ENCODE assay signal across 17 mouse cellular contexts in genomic region chr6:114648352-114649030, GRCm38 (mm10). TPM values are rescaled to one million over a fixed set of nuclear protein-coding genes. Genes with fewer than 3 reads are reported as not detected.
DNase-seq lines count a peak whose midpoint lies in the region; ATAC-seq and TF ChIP-seq lines count a peak whose summit lies in the region.
"Had no signal": no experiment of that assay in that cellular context is flagged by ENCODE, and none has a peak within 500 bp of the region (broad histone marks: within the 10 kb centered on the region; RNA-seq: fewer than 3 reads in every experiment).

No protein-coding gene starts in this region.

- H3K9ac ChIP-seq in liver, adult 2 months (ENCODE audit: low read depth, low read length), result peak overlapping the region; percentile 10; the same call in 1 of the 2 replicates
- no peak overlapping the region for H3K9ac ChIP-seq in liver, embryonic 11.5 days (ENCODE audit: low read depth, low read length)
- H3K9ac ChIP-seq in MEL (ENCODE audit: control insufficient read depth, low read depth, low read length, poor library complexity, severe bottlenecking), result no peak overlapping the region
- H3K9ac ChIP-seq: embryonic facial prominence, embryonic 15.5 days; forebrain, embryonic 13.5 days; heart, embryonic 15.5 days; limb, embryonic 12.5 days; neural tube, embryonic 12.5 days had no signal

- ATAC-seq in liver, embryonic 11.5 days (replicated peaks; ENCODE audit: low FRiP score), result no peak
- ATAC-seq in hematopoietic stem cell, adult 5-6 weeks (replicated peaks in 1 of 2; ENCODE audit: insufficient read depth in 1 of 2, low FRiP score in 2 of 2, low TSS enrichment in 1 of 2, low read depth in 1 of 2, poor library complexity in 2 of 2, severe bottlenecking in 2 of 2), result peak; percentile 77 to 84
- ATAC-seq in monocyte, adult 5-6 weeks (replicated peaks; ENCODE audit: insufficient number of reproducible peaks, low FRiP score, low TSS enrichment, poor library complexity, severe bottlenecking), result peak; percentile 49
- ATAC-seq: forebrain, embryonic 13.5 days; midbrain, embryonic 16.5 days had no signal

- no peak for TF ChIP-seq POLR2A in liver, adult 2 months (IDR thresholded peaks at IDR 0.05; ENCODE audit: extremely low read depth, insufficient read depth, low read length)
- no peak for TF ChIP-seq POLR2A in MEL (IDR thresholded peaks at IDR 0.05; ENCODE audit: control insufficient read depth in 1 of 2, insufficient read depth in 1 of 2, low read depth in 1 of 2, low read length in 2 of 2, poor library complexity in 1 of 2)

- no peak overlapping the region for H3K4me2 ChIP-seq in liver, embryonic 11.5 days
- H3K4me2 ChIP-seq: embryonic facial prominence, embryonic 15.5 days; forebrain, embryonic 13.5 days; heart, embryonic 15.5 days; limb, embryonic 12.5 days; neural tube, embryonic 12.5 days had no signal

- TF ChIP-seq EP300 in MEL (IDR thresholded peaks at IDR 0.05; ENCODE audit: low read depth in 1 of 2, low read length in 2 of 2), result no peak

- no peaks in the 10 kb centered on the region for H3K27me3 ChIP-seq in liver, adult 2 months (ENCODE audit: control insufficient read depth, insufficient read depth, low read length)
- no peaks in the 10 kb centered on the region for H3K27me3 ChIP-seq in liver, embryonic 11.5 days (replicated peaks; ENCODE audit: control insufficient read depth, insufficient read depth, low read length)
- no peaks in the 10 kb centered on the region for H3K27me3 ChIP-seq in MEL (ENCODE audit: control insufficient read depth in 1 of 2, insufficient read depth in 2 of 2, low read length in 2 of 2)
- H3K27me3 ChIP-seq: embryonic facial prominence, embryonic 15.5 days; forebrain, embryonic 13.5 days; heart, embryonic 15.5 days; limb, embryonic 12.5 days; neural tube, embryonic 12.5 days had no signal

- TF ChIP-seq RAD21 in MEL (IDR thresholded peaks at IDR 0.05; ENCODE audit: low read depth, low read length), result no peak

- 42% methylated on average over 4 of the region's 4 CpGs for WGBS in liver, adult 2 months
- 70% methylated on average over 4 of the region's 4 CpGs for WGBS in liver, embryonic 11.5 days

- no peaks in the 10 kb centered on the region for H3K9me3 ChIP-seq in liver, embryonic 11.5 days (ENCODE audit: control insufficient read depth, low read length)
- no peaks in the 10 kb centered on the region for H3K9me3 ChIP-seq in MEL (replicated peaks; ENCODE audit: insufficient read depth, low read length)
- H3K9me3 ChIP-seq: embryonic facial prominence, embryonic 15.5 days; forebrain, embryonic 13.5 days; heart, embryonic 15.5 days; limb, embryonic 12.5 days; neural tube, embryonic 12.5 days had no signal

- H3K79me2 ChIP-seq in liver, adult 2 months (ENCODE audit: control insufficient read depth, insufficient read depth, low read length), result peaks cover 9% of the 10 kb centered on the region; the same call in 1 of the 2 replicates
- H3K79me2 ChIP-seq in MEL (ENCODE audit: control insufficient read depth, insufficient read depth, low read length, poor library complexity), result peaks cover 3% of the 10 kb centered on the region; the same call in 1 of the 2 replicates

- peak overlapping the region; percentile 65 for H3K27ac ChIP-seq in liver, adult 2 months (replicated peaks; ENCODE audit: insufficient read depth, low read depth, low read length)
- H3K27ac ChIP-seq in liver, embryonic 11.5 days (ENCODE audit: low read depth, low read length), result no peak overlapping the region
- no peak overlapping the region for H3K27ac ChIP-seq in MEL (ENCODE audit: control insufficient read depth, low read depth, low read length)
- H3K27ac ChIP-seq: embryonic facial prominence, embryonic 15.5 days; forebrain, embryonic 13.5 days; heart, embryonic 15.5 days; limb, embryonic 12.5 days; neural tube, embryonic 12.5 days had no signal

- no peak for TF ChIP-seq CTCF in liver, adult 2 months (IDR thresholded peaks at IDR 0.05; ENCODE audit: low read depth, low read length)
- no peak for TF ChIP-seq CTCF in MEL (IDR thresholded peaks at IDR 0.05 in 2 of 3, conservative IDR thresholded peaks at IDR 0.05 in 1 of 3; ENCODE audit: control insufficient read depth in 1 of 3, insufficient read depth in 1 of 3, low read depth in 2 of 3, low read length in 3 of 3, poor library complexity in 1 of 3, severe bottlenecking in 1 of 3)

- DNase-seq in liver, adult 2 months (ENCODE audit: extremely low read depth, low read depth, low spot score), result peak; percentile 82
- DNase-seq in liver, embryonic 11.5 days (ENCODE audit: low spot score), result no peak
- DNase-seq in MEL (ENCODE audit: low read depth, low spot score), result peak; percentile 14
- DNase-seq in kidney, adult 18-20 months, result no peak
- no peak for DNase-seq in thymus, postnatal 10 days (ENCODE audit: low spot score in 2 of 2)
- DNase-seq in left cerebral cortex, adult 9 months (ENCODE audit: low spot score in 2 of 2), result no peak
- DNase-seq: cerebellum, adult 18-20 months; kidney, postnatal 36 days; right cerebral cortex, postnatal 25 days had no signal

- peaks cover 38% of the 10 kb centered on the region for H3K4me1 ChIP-seq in liver, adult 2 months (ENCODE audit: control insufficient read depth, insufficient read depth, low read length)
- no peaks in the 10 kb centered on the region for H3K4me1 ChIP-seq in liver, embryonic 11.5 days (replicated peaks; ENCODE audit: control insufficient read depth, insufficient read depth, low read length)
- no peaks in the 10 kb centered on the region for H3K4me1 ChIP-seq in MEL (ENCODE audit: control insufficient read depth in 1 of 2, insufficient read depth in 2 of 2, low read length in 2 of 2)

- H3K36me3 ChIP-seq in liver, adult 2 months (ENCODE audit: control insufficient read depth, insufficient read depth, low read length), result no peaks in the 10 kb centered on the region
- H3K36me3 ChIP-seq in liver, embryonic 11.5 days (ENCODE audit: control insufficient read depth, insufficient read depth, low read length), result no peaks in the 10 kb centered on the region
- peaks cover 0 to 5% of the 10 kb centered on the region in 2 experiments; a peak in 2 of 4 replicates for H3K36me3 ChIP-seq in MEL (ENCODE audit: control insufficient read depth in 1 of 2, insufficient read depth in 2 of 2, low read length in 2 of 2)
- H3K36me3 ChIP-seq: embryonic facial prominence, embryonic 15.5 days; heart, embryonic 15.5 days; limb, embryonic 12.5 days; neural tube, embryonic 12.5 days had no signal

- no peak overlapping the region for H3K4me3 ChIP-seq in liver, adult 2 months (ENCODE audit: insufficient read depth, low read depth, low read length)
- H3K4me3 ChIP-seq in liver, embryonic 11.5 days (ENCODE audit: low read depth, low read length), result no peak overlapping the region
- H3K4me3 ChIP-seq in MEL (ENCODE audit: control insufficient read depth in 1 of 2, insufficient read depth in 1 of 2, low read depth in 2 of 2, low read length in 2 of 2), result no peak overlapping the region
- H3K4me3 ChIP-seq: embryonic facial prominence, embryonic 15.5 days; forebrain, embryonic 13.5 days; heart, embryonic 15.5 days; limb, embryonic 12.5 days; neural tube, embryonic 12.5 days had no signal

TF ChIP-seq in MEL, 35 proteins besides CTCF, POLR2A, EP300 and RAD21:
- TF ChIP-seq ELF1 (IDR thresholded peaks at IDR 0.05; ENCODE audit: low read depth, low read length) (peak; percentile 20; the same call in 1 of the 2 replicates), TCF12 (IDR thresholded peaks at IDR 0.05; ENCODE audit: low read depth, low read length) (no peak)
TF ChIP-seq in MEL: peak in this region for 1.

RNA-seq across cellular contexts. Expression of gene Atg7, which starts 5.6 kb away (rescaled TPM):
- total RNA-seq in liver, adult 2 months (2014; rRNA removed), result 18.8 and 22.6 TPM in 2 replicates
- polyA plus RNA-seq in liver, adult 2 months (2012; rRNA removed), result 31.7 and 36.7 TPM in 2 replicates
- 20.3 and 20.8 TPM in 2 replicates for polyA plus RNA-seq in liver, embryonic 11.5 days (2014; fragmentation: Nextera tagmentation; extraction: Ambion mirVana)
- total RNA-seq in MEL (2012; rRNA removed), result 11.3 and 14.6 TPM in 2 replicates
- polyA plus RNA-seq in MEL (2012; ENCODE audit: insufficient read depth in 1 of 2, insufficient read length in 2 of 2, low read depth in 1 of 2, low replicate concordance in 2 of 2, missing spikeins in 1 of 2), result 10 to 100 TPM in 1 of 2 experiments, not detected in 1; 14.6 TPM
- 33.2 and 37.5 TPM in 2 replicates for total RNA-seq in hematopoietic stem cell, adult 5-6 weeks (2017)
- total RNA-seq in monocyte, adult 5-6 weeks (2017), result 31.0 to 54.5 TPM (median 50.1 TPM) in 3 replicates

Comparison
In these comparisons a context has a peak if more than half of its experiments do, and no peak if none do; other contexts are left out.
1. DNase-seq: peak in liver, adult 2 months (single experiment) and MEL (single experiment); none in liver, embryonic 11.5 days (single experiment), kidney, adult 18-20 months (single experiment), thymus, postnatal 10 days (0 of 2) and left cerebral cortex, adult 9 months (0 of 2).